Mouse (Mus musculus): ENCODE data around the gene Tgfb3. TPM values are rescaled to one million over a fixed set of nuclear protein-coding genes. Genes with fewer than 3 reads are reported as not detected.

Tgfb3 gene
- polyA plus RNA-seq, 1 experiment from 2014 or later: 27.0 TPM

DNA sequence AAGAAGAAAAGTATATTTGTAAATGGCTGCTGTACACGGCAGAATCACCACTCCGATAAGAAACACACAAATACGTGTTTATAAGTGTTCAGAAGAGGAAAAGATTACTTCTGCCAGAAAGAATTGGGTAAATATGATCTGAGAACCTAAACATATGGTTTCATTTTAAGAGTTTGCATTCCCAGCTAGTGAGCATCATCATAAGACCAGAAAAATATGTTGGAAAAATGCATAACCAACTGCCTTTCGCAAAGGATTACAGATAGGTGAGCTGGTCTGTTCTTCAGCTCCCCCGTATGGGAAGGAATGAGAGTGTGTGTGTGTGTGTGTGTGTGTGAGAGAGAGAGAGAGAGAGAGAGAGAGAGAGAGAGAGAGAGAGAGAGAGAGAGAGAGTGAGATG, 68.2 kb downstream of the Tgfb3 start:
- H3K4me1 ChIP-seq (ENCODE audit: insufficient read depth, low read length): no peaks in the 10 kb centered on the region
- ATAC-seq (ENCODE audit: low FRiP score, low TSS enrichment): no peak
- no peak overlapping the region for H3K27ac ChIP-seq (ENCODE audit: low read length)
- H3K36me3 ChIP-seq (ENCODE audit: insufficient read depth, low read length): no peaks in the 10 kb centered on the region
- 86% methylated on average over 5 of the region's 5 CpGs for WGBS
- no peaks in the 10 kb centered on the region for H3K27me3 ChIP-seq (ENCODE audit: insufficient read depth, low read length)
- no peak overlapping the region for H3K4me3 ChIP-seq (ENCODE audit: low read length)
- no peaks in the 10 kb centered on the region for H3K9me3 ChIP-seq (ENCODE audit: low read length)
- H3K9ac ChIP-seq (replicated peaks; ENCODE audit: low read length): no peak overlapping the region
- H3K4me2 ChIP-seq (replicated peaks; ENCODE audit: low read depth, low read length): no peak overlapping the region

DNA sequence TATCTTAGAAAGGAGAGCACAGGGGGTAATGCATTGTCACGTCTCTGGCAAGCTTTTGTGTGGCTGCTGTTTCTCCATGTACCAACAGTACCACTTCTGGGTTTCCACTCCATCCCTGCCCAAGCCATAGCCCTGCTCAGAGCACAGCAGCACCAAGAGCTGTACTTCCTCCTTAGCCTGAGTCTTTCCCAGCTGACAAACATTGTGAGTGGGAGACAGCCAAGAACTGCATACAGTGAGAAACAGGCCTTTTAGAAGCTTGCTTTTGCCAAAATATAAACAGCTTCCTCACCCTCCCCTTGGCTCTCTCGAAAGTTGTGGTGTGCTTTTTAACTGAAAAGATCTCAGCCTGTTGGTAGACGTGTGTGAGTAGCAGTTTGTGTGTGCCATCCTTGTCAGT, 71.5 kb downstream of the Tgfb3 start:
- H3K27me3 ChIP-seq (ENCODE audit: insufficient read depth, low read length): no peaks in the 10 kb centered on the region
- H3K9ac ChIP-seq (replicated peaks; ENCODE audit: low read length): no peak overlapping the region
- no peaks in the 10 kb centered on the region for H3K36me3 ChIP-seq (ENCODE audit: insufficient read depth, low read length)
- no peak overlapping the region for H3K4me3 ChIP-seq (ENCODE audit: low read length)
- H3K4me2 ChIP-seq (replicated peaks; ENCODE audit: low read depth, low read length): no peak overlapping the region
- H3K9me3 ChIP-seq (ENCODE audit: low read length): no peaks in the 10 kb centered on the region
- 62% methylated on average over 3 of the region's 3 CpGs for WGBS
- H3K27ac ChIP-seq (ENCODE audit: low read length): no peak overlapping the region
- no peaks in the 10 kb centered on the region for H3K4me1 ChIP-seq (ENCODE audit: insufficient read depth, low read length)
- ATAC-seq (ENCODE audit: low FRiP score, low TSS enrichment): no peak

Other genes starting within 250 kb of the Tgfb3 start
- gene Ift43, start 3.5 kb upstream of the Tgfb3 start, polyA plus RNA-seq (2015; fragmentation: Nextera tagmentation; extraction: Ambion mirVana): 74.7 and 76.7 TPM in 2 replicates
- gene Gpatch2l, start 162.8 kb upstream of the Tgfb3 start, polyA plus RNA-seq (2015; fragmentation: Nextera tagmentation; extraction: Ambion mirVana): 14.7 and 16.4 TPM in 2 replicates

All from kidney, embryonic 16.5 days (tissue).